Mouse (Mus musculus) duodenum, adult 2 months (tissue): ENCODE measurements around the gene Olfr25. TPM values are rescaled to one million over a fixed set of nuclear protein-coding genes. Genes with fewer than 3 reads are reported as not detected.

Source experiments
- polyA plus RNA-seq: library from polyadenylated mRNA; depleted of rRNA; stranded (reverse); fragments of >200 nt; gene quantifications from 2 replicates; pipeline ENCODE4 v1.2.3, GENCODE M21; 2012; ENCODE audit warnings: low replicate concordance; rRNA removed

Gene Olfr25
- polyA plus RNA-seq: not detected in 2 replicates

DNA sequence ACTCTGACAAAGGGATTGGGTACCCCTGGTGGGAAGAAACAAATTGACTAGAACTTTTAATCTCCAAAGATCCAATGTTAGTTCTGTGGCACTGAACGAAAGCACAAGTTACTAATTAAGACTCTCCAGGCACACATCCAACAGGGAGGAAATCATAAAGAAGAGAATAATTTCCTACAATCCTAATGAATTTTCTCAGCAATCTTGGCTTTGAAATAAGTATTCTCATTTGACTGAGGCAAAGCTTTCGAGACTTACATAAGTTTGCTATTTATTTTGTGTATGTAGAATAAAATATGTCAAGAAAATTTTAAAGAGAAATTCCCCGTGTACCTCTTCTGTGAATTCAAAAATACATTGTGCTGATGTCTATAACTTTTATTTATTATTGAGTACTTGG, at the start of gene Olfr25:
Gene Olfr25, plus strand, starts transcription at position 301 of the 400 bp plus-strand sequence.

DNA sequence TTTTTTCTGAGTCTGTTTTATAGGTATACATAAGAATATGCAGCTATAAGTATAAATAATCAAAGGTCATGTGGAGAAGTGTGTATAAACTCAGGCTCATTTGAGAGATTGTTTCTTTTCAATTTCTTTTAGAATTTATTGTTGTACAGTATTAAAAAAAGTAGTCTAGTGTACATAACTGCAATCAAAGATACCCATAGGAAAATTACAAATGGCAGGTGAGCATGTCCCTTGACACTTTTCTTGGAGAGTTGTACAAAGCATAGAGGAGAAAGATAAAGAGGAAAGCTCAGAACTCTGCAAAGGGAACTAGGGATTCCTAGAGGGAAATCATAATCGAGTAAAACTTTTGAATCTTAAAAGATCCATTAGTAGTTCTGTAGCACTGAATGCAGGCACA, 38.1 kb upstream of the Olfr25 start, which contains the start of gene Olfr896-ps1:
Gene Olfr896-ps1, plus strand, starts transcription at position 301 of the 400 bp plus-strand sequence.

DNA sequence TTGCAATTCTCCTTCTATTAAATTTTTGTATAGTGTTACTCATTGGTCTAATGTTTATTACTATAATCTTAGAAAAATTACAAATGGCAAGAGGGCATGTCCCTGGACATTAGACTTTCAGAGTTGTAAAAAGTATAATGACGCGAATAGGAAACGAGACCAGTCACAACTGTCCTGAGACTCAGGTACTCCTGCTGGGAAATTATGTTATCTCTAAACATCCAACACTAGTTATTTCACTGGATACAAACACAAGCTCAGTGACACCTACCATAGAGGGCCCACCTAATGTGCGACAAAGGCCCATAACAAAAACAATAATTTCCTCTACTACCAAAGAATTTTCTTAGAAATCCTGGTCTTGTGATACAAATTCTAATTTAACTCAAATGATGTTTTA, 19.3 kb downstream of the Olfr25 start, which contains the start of gene Olfr898:
Gene Olfr898, plus strand, starts transcription at position 301 of the 400 bp plus-strand sequence.

DNA sequence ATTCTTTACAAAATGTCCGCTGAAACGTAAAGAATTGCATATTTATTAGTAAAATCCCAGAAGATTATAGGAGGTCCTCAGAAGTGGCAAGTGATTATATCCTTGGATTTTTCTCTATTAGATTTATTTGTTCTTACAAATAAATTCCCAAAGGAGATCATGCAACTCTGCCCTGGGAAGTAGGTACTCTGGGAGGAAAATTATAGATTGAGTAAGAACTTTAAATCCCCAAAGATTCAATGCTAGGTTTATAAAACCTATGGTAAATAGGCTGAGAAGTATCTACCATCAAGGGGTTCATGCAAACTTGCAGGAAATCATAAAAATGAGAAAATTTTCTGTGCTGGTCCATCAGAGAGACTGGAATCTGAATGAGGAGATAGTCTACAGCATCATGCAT, 37.7 kb downstream of the Olfr25 start, which contains the start of gene Olfr250:
Gene Olfr250, plus strand, starts transcription at position 301 of the 400 bp plus-strand sequence.

DNA sequence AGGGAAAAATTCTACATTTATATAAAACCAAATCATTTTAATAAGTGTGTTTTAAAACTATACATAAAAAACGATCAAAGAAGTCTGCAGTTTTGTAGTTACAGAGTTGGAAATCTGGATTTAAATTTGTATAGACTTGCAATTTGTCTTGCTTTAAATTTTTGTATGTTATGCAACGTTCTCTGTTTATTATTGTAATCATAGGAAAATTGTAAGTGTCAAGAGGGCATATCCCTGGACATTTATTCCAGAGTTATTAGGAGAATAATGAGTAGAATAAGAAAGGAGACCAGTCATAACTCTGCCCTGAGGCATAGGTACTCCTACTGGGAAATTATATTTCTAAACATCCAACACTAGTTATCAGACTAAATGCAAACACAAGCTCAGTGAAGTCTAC, 47.9 kb downstream of the Olfr25 start, which contains the start of gene Olfr251:
Gene Olfr251, plus strand, starts transcription at position 301 of the 400 bp plus-strand sequence.

Other genes with a start within 250 kb of the Olfr25 start
- not detected in 2 replicates for gene Olfr887, start 245.0 kb upstream of the Olfr25 start, polyA plus RNA-seq
- not detected in 2 replicates for gene Olfr888, start 220.9 kb upstream of the Olfr25 start, polyA plus RNA-seq
- gene Olfr889, start 213.9 kb upstream of the Olfr25 start, polyA plus RNA-seq: not detected in 2 replicates
- gene Olfr890, start 186.5 kb upstream of the Olfr25 start, polyA plus RNA-seq: not detected in 2 replicates
- not detected in 2 replicates for gene Olfr891, start 148.2 kb upstream of the Olfr25 start, polyA plus RNA-seq
- gene Olfr893, start 120.7 kb upstream of the Olfr25 start, polyA plus RNA-seq: not detected in 2 replicates
- gene Olfr894, start 111.0 kb upstream of the Olfr25 start, polyA plus RNA-seq: not detected in 2 replicates
- gene Olfr143, start 76.3 kb upstream of the Olfr25 start, polyA plus RNA-seq: not detected in 2 replicates
- not detected in 2 replicates for gene Olfr895, start 61.2 kb upstream of the Olfr25 start, polyA plus RNA-seq
- gene Olfr896-ps1, start 38.0 kb upstream of the Olfr25 start, polyA plus RNA-seq: not detected in 2 replicates
- not detected in 2 replicates for gene Olfr898, start 19.4 kb downstream of the Olfr25 start, polyA plus RNA-seq
- gene Olfr250, start 37.8 kb downstream of the Olfr25 start, polyA plus RNA-seq: not detected in 2 replicates
- not detected in 2 replicates for gene Olfr251, start 48.0 kb downstream of the Olfr25 start, polyA plus RNA-seq
- gene Olfr147, start 72.6 kb downstream of the Olfr25 start, polyA plus RNA-seq: not detected in 2 replicates
- not detected in 2 replicates for gene Olfr901, start 100.4 kb downstream of the Olfr25 start, polyA plus RNA-seq
- gene Olfr902, start 118.6 kb downstream of the Olfr25 start, polyA plus RNA-seq: not detected in 2 replicates
- not detected in 2 replicates for gene Olfr904, start 134.1 kb downstream of the Olfr25 start, polyA plus RNA-seq
- gene Olfr905, start 142.0 kb downstream of the Olfr25 start, polyA plus RNA-seq: not detected in 2 replicates
- gene Olfr906, start 158.0 kb downstream of the Olfr25 start, polyA plus RNA-seq: not detected in 2 replicates
- not detected in 2 replicates for gene Olfr907, start 166.7 kb downstream of the Olfr25 start, polyA plus RNA-seq
- gene Olfr911-ps1, start 192.5 kb downstream of the Olfr25 start, polyA plus RNA-seq: not detected in 2 replicates
- gene Olfr910, start 208.8 kb downstream of the Olfr25 start, polyA plus RNA-seq: not detected in 2 replicates